Mouse (Mus musculus) layer of hippocampus, adult 9-11 months (tissue): Measurements from ENCODE around the gene Cacng4.

Experiments
- DNase-seq: peaks from one replicate; pipeline ENCODE4 v3.0.0; 2022

Gene Cacng4

DNA sequence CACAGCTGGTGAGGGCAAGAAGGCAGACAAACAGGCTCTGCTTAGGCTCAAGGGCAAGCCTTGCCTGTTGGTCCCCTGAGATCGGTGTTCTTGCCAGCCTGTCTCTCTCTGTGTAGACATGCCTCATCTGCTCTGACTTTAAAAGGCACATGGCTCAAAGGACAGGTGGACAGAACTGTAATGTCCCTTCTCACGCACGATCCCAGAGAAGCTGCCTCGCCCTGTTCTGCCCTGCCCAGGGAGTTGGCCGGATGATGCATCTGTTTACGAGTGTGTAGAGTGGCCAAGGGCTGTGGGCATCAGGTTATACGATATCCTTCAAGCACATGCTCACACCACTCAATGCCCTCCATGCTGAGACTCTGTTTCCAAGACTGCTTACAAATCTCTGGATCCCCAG is 80.0 kb downstream of the Cacng4 start:
- no peak for DNase-seq

DNA sequence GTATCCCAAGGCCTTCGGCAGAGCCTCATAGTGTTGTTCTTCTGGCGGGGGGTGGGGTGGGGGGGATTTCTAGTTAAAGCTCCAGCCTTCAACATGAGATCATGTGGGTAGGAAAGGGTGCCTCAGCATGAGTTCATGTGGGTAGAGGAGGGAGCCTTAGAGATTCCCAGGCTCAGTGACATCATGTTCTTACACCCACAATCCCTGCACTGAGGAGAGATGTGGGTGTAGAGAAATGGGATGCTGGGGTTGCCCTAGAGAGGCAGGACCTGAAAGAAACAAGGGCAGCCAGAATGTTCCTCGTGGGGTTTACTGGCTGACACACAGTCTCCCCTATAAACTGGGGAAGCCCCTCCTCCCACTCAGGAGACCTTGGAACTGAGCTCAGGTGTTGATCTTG is 84.0 kb downstream of the Cacng4 start:
- DNase-seq = no peak

DNA sequence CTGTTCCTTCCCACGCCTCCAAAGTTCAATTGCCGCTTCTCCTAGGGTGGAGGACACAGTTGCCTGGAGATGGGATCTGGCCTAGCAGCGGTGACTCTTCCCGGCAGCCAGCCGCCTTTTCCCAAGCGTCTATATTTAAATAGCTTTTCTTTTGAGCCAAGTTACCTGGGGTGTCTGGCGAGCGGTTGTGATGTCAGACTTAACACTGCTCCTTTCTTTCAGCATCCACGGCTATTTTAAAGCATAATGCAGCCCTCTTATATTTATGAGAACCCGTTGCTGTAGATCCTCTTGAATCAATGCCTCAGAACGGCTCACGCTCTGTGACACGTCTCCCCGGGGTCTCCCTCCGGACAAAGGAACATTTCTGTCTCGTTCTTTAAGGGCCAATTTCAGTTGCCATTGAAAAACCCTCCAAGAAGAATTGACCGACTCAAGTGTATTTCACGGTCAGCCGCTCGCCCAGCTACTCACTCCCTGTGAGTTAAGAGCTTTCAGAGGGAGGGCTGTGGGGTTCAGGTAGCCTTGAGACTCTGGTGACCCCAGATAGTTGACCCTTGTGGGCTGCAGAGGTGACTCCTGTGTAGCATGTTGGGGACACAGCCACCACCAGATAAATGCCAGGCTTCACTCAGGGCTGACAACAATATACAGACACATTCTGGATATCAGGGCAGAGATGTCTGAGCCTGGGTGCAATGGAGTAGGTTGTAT is 86.3 kb downstream of the Cacng4 start:
- DNase-seq = no peak

DNA sequence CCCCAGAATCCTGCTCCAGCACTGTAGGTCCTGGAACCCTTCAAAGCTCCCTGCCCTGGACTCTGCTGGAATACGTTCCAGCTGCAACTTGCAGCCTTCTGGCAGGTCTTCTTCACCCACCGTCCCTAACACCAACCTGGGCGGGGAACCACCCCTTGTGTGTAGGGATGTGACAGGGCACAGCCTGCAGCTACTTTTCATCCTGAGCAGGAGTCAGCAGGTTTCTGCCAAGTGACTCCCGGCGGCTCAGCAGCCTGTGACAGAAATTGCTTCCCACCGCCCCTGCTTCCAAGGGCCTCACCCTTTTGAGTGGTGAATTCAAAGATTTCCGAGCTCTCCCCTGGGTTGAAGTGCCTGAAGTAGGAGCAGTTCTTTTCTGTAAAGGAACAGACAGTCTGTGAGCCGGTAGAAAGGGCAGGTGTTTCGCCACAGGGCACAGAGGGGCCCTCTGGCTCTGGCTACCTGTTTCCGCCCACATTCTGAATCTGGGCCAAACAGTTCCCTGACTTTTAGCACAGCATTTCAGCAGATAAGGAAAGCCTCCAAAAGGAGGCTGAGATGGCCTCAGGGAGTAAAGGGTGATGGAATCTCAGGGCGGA is 88.8 kb downstream of the Cacng4 start:
- DNase-seq = no peak

DNA sequence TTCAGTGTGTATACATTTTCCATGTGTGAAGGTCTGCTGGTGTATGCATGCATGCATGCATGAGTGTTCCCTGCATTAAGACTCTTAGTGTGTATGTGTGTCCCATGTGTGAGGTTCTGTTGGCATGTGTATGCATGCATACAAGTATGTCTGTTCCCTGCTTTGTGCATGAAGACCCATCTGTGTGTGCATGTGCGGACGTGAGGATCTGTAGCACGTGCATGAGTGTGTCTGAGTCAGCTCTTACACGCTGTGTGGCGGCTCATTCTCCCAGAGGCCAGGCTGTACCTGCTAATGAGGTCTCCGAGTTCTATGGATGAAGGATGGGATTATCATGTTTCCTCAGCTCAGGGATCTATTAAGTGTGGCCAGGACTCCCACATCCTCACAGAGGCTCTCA is 89.3 kb downstream of the Cacng4 start:
- DNase-seq = no peak

DNA sequence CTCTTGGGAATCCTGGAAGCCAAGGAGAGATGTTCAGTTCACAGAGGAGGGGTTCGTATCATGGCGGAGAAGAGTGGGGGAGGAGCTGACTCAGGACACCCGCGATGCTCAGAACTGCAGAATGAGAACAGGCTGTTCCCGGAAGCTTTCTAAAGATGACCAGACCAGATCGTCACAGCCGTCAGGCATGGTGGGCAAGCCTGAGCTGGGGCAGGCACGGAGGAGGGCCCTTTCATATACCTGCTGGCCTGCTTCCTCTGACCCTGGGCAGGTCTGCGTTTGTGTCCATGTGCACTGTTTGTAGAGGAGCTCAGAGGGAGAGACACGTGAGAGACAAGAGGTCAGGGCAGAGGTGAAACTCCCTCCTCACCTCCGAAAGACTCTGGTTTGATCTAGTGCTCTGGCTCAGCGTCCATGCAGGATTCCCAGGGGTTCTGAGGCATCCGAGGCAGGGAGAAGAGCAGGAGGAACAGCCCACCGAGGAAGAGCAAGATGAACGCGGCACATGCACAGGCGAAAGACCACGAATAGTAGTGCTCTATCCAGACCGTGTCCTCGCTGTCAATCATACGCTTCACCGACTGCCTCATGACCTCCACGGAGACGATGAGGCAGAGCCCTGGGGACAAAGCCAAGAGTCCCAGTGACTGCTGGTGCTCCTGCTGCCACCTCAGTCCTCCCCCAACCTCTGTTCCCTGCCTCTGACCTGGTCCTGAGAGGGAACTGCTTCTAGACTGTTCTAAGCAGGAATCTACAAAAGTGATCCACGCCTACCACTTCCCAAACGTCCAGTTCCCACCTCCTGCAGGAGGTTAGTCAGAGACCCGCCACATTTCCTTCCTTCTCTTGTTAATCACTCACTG is 90.9 kb downstream of the Cacng4 start:
- no peak for DNase-seq

DNA sequence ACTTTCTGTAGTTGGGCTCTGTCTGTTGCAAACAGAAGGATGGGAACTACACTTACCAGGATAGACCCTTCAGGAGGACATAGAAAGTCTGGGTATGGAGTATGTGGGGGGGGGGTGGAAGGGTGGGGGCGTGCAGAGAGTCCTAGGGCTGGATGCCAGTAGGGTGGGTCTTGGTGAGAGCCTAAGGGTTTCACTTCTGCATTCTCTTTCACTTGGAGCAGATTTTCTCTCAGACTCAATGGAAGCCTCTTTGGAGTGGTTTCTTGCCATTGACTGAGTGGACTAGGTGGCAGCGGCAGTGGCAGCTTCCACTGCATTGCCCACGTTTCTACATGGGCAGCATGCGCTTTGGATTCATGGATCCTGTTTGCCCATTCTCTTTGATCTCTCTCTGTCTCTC is 94.4 kb downstream of the Cacng4 start:
- no peak for DNase-seq

DNA sequence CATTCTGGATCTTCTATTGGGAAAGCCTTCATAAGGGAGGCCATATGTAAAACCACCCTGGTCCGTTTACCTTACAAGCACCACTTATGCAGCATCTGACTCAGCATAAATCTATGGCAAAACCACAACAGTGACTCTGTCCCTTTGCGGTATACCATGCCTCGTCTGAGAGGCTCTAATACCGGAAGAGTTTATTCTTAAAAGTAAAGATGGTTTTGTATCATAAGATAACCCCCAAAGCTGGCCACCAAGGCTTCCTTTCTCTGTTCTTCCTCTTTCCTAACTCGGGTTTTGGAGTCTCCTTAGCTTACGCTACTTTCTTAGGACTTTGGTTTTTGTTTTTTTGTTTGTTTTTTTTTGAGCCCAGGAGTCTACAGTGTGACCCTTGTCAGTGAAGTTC is 101.0 kb downstream of the Cacng4 start:
- no peak for DNase-seq

DNA sequence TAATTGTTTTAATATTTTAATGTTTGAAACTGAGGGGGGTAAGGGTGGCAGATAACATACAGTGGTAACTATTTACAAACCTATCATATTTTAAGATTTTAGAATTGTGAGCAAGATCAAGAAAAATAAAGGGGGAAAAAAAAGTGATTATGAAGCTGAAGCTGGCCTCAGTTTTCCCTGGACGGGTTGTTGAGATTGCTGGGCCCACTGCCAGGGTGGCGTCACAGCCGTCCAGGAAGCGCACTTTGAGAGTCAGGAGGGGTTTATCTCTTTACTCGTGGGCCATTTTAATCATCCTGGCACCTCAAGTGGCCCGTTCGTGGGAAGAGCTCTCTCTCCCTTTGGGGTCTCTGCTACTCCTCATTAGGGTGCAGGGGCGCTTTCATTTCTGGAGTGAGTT is 102.8 kb downstream of the Cacng4 start:
- no peak for DNase-seq

DNA sequence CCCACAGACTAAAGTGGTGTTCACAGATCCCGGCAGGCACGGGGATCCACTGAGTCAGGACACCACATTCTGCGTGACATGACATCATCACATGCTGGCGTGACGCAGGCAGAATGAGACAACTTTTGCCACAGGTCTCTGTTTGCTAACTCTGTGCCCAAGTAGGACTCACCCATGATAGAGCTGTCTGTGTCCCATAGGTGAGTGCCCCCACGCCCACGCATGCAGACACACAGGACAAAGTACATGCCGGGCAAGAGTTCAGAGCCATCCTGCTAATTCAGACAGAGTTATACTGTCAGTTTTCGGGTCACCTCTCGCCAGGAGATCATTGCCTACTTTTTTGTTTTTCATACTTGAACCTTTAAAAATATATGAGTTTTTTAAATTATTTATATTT is 105.9 kb downstream of the Cacng4 start:
- no peak for DNase-seq

DNA sequence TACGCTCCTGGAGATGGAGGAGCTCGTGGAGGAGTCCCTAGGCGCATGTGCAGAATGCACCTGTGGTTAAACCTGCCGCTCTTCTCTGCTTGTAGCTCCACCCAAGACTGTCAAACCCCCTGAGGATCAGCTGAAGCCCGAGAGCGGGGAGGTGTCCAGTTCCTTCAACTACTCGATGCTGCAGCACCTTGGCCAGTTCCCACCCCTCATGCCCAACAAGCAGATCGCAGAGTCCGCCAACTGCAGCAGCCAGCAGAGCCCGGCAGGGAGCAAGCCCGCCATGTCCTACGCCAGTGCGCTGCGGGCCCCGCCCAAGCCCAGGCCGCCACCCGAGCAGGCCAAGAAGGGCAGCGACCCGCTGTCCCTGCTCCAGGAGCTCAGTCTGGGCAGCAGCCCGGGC is 108.1 kb downstream of the Cacng4 start:
- DNase-seq = no peak

DNA sequence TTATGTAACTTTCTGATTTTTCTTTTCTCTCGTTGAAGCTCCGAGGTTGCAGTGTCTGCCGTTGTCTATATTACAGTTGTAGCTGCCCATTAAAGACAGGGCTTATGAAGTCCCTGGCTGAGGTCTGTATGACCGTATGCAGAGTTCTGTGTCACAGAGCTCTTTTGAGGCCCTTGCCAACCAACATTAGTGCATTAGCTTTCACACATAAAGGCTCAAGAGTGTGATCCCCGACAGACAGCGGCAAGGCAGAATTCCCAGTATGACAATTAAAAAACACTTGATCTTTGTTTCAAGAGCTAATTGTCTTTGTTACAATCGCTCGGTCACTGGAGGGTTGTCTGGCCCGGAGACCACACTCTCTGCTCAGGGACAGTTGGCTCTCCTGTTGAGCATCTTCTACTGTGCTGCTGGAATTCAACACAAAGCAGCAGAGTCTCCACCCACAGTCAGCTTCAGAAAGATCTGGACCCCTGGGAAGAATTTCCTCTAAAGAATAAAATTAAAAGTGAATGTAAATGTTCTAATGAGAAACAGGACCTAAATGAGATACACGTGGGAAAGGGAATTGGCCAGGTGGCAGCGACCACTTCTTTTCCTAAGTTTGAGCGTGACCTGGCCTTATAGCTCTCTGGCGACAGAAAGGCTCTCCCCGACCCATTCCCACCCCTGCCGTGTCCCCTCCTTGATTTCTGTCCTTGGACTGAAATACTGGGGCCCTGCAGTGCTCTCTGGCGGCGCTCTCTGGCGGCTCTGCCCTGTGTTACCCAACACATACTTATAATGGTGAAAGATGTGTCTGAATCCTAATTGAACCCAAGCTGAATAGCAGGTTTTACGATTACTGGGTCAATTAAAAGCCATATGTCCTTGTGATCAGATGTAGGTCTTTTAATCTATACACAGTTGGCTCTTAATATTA is 110.6 kb downstream of the Cacng4 start:
- DNase-seq = no peak

DNA sequence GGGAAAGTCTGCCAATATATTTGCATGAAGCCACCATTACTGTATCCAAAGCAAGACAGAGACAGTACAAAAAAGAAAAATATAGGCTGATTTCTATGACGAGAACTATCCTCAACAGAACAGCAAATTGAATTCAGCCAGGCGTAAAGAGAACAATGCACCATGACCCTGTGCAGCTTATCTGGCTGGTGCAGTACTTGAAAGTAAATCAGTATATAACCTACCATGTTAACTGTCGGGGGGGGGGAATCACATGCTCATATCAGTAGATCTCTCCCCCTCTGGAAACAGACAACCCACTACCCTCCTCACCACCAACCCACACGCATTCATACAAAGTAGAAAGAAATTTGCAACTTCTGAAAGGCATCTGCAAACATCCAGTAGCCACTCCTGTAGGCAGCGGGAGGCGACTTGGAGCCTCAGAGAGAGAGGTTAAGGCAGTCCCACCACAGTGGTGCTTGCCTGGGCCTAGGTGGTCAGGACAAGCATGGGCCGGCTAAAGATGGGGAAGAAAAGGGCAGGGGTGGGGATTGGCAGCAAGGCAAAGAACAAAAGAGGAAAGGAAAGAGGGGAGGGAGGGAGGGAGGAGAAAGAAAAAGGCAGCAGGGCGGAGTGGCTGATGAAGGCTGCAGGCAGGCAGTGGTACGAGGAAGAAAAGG is 111.5 kb downstream of the Cacng4 start:
- no peak for DNase-seq
